Mouse (Mus musculus) E14TG2a.4 (cell line): ENCODE measurements around the gene Lasp1.

Experiments used
- CTCF ChIP-seq: conservative IDR thresholded peaks from 2 replicates; pipeline ENCODE4 v1.5.1; 2014; ENCODE audit warnings: low read length
- NANOG ChIP-seq: IDR thresholded peaks from 2 replicates; pipeline ENCODE4 v1.6.1; 2014; ENCODE audit warnings: borderline replicate concordance, low read length, mixed read lengths
- POU5F1 ChIP-seq: IDR thresholded peaks from 2 replicates; pipeline ENCODE4 v1.6.1; 2014; ENCODE audit warnings: low read length, borderline replicate concordance

DNA sequence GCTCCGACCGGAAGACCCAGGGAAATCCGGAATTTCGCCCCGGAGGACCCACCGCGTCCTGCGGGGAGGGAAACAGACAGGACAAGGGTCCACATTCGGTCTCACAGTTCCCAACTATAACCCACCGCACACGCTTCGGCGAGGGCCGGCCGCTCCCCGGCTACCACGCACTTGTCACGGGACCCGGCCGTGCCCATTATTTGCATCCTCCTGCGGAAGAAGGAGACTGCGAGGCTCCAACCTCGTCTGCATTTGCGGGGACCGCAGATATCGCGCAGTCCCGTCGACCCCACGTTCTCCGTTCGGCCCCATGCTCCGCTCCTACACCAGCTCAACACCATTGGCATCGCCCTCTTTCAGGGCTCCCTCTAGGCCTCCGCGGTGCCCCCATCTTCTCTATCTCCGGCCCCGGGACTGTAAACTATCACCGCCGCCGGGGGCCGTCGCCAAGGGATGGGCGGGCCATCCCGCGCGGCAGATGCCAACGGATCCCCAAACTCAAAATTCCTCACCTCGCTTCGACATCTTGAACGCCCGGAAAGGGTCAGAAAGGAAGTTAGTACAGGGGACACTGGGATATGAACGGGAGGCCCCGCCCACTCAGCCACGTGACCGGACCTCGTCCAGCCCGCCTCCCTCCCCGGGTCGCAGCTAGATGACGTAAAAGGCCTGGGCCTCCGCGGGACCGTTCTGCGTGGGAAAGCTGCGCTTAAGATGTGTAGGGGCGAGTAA, 16.8 kb upstream of the Lasp1 start, which contains the start of gene Rpl23:
- TF ChIP-seq CTCF, result no peak
- no peak for TF ChIP-seq POU5F1
- TF ChIP-seq NANOG, result no peak
